Mouse (Mus musculus): ENCODE results near the gene Gcm1. TPM values are rescaled to one million over a fixed set of nuclear protein-coding genes. Genes with fewer than 3 reads are reported as not detected.

Gene Gcm1
- total RNA-seq, 2 experiments from 2014 or later: not detected

Other genes starting within 250 kb of the Gcm1 start
- 25.5 and 29.9 TPM in 2 replicates for gene Elovl5, start 134.6 kb upstream of the Gcm1 start, total RNA-seq (2014; fragmentation: Nextera tagmentation)
- 37.4 and 39.8 TPM in 2 replicates for gene Elovl5, start 134.6 kb upstream of the Gcm1 start, total RNA-seq (2017)
- gene Fbxo9, start 57.1 kb downstream of the Gcm1 start, total RNA-seq (2014; fragmentation: Nextera tagmentation): 72.9 and 109 TPM in 2 replicates
- gene Fbxo9, start 57.1 kb downstream of the Gcm1 start, total RNA-seq (2017): 69.2 and 112 TPM in 2 replicates
- gene Ick, start 57.3 kb downstream of the Gcm1 start, total RNA-seq (2014; fragmentation: Nextera tagmentation): 18.1 and 22.3 TPM in 2 replicates
- gene Ick, start 57.3 kb downstream of the Gcm1 start, total RNA-seq (2017): 15.4 and 17.1 TPM in 2 replicates
- gene Gsta4, start 130.8 kb downstream of the Gcm1 start, total RNA-seq (2014; fragmentation: Nextera tagmentation): 6.5 and 8.4 TPM in 2 replicates
- gene Gsta4, start 130.8 kb downstream of the Gcm1 start, total RNA-seq (2017): 11.5 and 13.0 TPM in 2 replicates
- gene Gsta1, start 178.7 kb downstream of the Gcm1 start, total RNA-seq (2014; fragmentation: Nextera tagmentation): not detected in 2 replicates
- not detected in 2 replicates for gene Gsta1, start 178.7 kb downstream of the Gcm1 start, total RNA-seq (2017)
- not detected in 2 replicates for gene Gm3776, start 205.2 kb downstream of the Gcm1 start, total RNA-seq (2014; fragmentation: Nextera tagmentation)
- not detected in 2 replicates for gene Gm3776, start 205.2 kb downstream of the Gcm1 start, total RNA-seq (2017)
- gene Gm10639, start 238.0 kb downstream of the Gcm1 start, total RNA-seq (2014; fragmentation: Nextera tagmentation): not detected in 2 replicates
- gene Gm10639, start 238.0 kb downstream of the Gcm1 start, total RNA-seq (2017): not detected in 2 replicates